32 mouse cellular contexts compared by ENCODE assay signal in genomic region chr7:105058951-105059350, GRCm38 (mm10). TPM values are rescaled to one million over a fixed set of nuclear protein-coding genes. Genes with fewer than 3 reads are reported as not detected.
DNase-seq lines count a peak whose midpoint lies in the region; ATAC-seq and TF ChIP-seq lines count a peak whose summit lies in the region.
"Had no signal": no experiment of that assay in that cellular context is flagged by ENCODE, and none has a peak within 500 bp of the region (broad histone marks: within the 10 kb centered on the region; RNA-seq: fewer than 3 reads in every experiment).

No protein-coding gene starts in this region.

- intact Hi-C loops in gastrocnemius, postnatal 36 days (cut with DNase I), result no loop called here

- no peak overlapping the region for H3K4me2 ChIP-seq in forebrain, embryonic 14.5 days (ENCODE audit: low read length)
- no peak overlapping the region for H3K4me2 ChIP-seq in forebrain, embryonic 12.5 days
- H3K4me2 ChIP-seq: heart, embryonic 12.5 days; hindbrain, embryonic 12.5 days; limb, embryonic 15.5 days; lung, embryonic 15.5 days had no signal

- no peak overlapping the region for H3K9ac ChIP-seq in forebrain, embryonic 14.5 days (ENCODE audit: low read length)
- H3K9ac ChIP-seq in forebrain, embryonic 12.5 days, result no peak overlapping the region
- H3K9ac ChIP-seq: heart, embryonic 12.5 days; hindbrain, embryonic 12.5 days; limb, embryonic 15.5 days; liver, embryonic 14.5 days; lung, embryonic 15.5 days had no signal

- no peaks in the 10 kb centered on the region for H3K4me1 ChIP-seq in forebrain, embryonic 14.5 days (ENCODE audit: control insufficient read depth, insufficient read depth, low read length)
- H3K4me1 ChIP-seq in forebrain, embryonic 12.5 days, result no peaks in the 10 kb centered on the region
- H3K4me1 ChIP-seq: heart, embryonic 12.5 days; hindbrain, embryonic 12.5 days; limb, embryonic 15.5 days; lung, embryonic 15.5 days had no signal

- H3K4me3 ChIP-seq in forebrain, embryonic 14.5 days (ENCODE audit: low read depth, low read length), result no peak overlapping the region
- no peak overlapping the region for H3K4me3 ChIP-seq in forebrain, embryonic 12.5 days (replicated peaks)
- H3K4me3 ChIP-seq in layer of hippocampus, adult 2 months, result no peak overlapping the region
- H3K4me3 ChIP-seq: heart, embryonic 12.5 days; hindbrain, embryonic 12.5 days; limb, embryonic 15.5 days; lung, embryonic 15.5 days had no signal

- H3K27ac ChIP-seq in forebrain, embryonic 14.5 days (ENCODE audit: low read depth, low read length), result no peak overlapping the region
- no peak overlapping the region for H3K27ac ChIP-seq in forebrain, embryonic 12.5 days
- no peak overlapping the region for H3K27ac ChIP-seq in layer of hippocampus, adult 2 months
- H3K27ac ChIP-seq: hindbrain, embryonic 12.5 days; limb, embryonic 15.5 days; liver, embryonic 14.5 days; lung, embryonic 15.5 days had no signal

- peak; percentile 1 for DNase-seq in forebrain, embryonic 14.5 days (ENCODE audit: low spot score)
- DNase-seq in layer of hippocampus, adult 2 months (ENCODE audit: low spot score in 2 of 2), result no peak
- no peak for DNase-seq in layer of hippocampus, adult 9-10 months (ENCODE audit: low spot score)
- DNase-seq in 3T3-L1 (ENCODE audit: low read depth, low spot score), result peak; percentile 39
- peak; percentile 11 for DNase-seq in NIH3T3 (ENCODE audit: low read depth)
- DNase-seq in right cerebral cortex, postnatal 4 days, result no peak
- no peak for DNase-seq in gastrocnemius, postnatal 36 days
- DNase-seq: adrenal gland, postnatal 14 days; cerebellum, adult 9-11 months; gastrocnemius, postnatal 10 days; heart, adult 11 months; heart, postnatal 10 days; kidney, adult 8-10 months; kidney, postnatal 14 days; layer of hippocampus, adult 9-11 months; left cerebral cortex, postnatal 4 days; lung, postnatal 36 days; right cerebral cortex, postnatal 25 days; thymus, postnatal 14 days had no signal

- no peaks in the 10 kb centered on the region for H3K9me3 ChIP-seq in forebrain, embryonic 14.5 days (replicated peaks; ENCODE audit: control insufficient read depth, low read length)
- H3K9me3 ChIP-seq in forebrain, embryonic 12.5 days, result no peaks in the 10 kb centered on the region
- H3K9me3 ChIP-seq: heart, embryonic 12.5 days; hindbrain, embryonic 12.5 days; limb, embryonic 15.5 days; lung, embryonic 15.5 days had no signal

- ATAC-seq in forebrain, embryonic 14.5 days, result no peak
- no peak for ATAC-seq in forebrain, embryonic 12.5 days (ENCODE audit: low FRiP score)

- H3K27me3 ChIP-seq in forebrain, embryonic 14.5 days (replicated peaks; ENCODE audit: control insufficient read depth, insufficient read depth, low read length), result no peaks in the 10 kb centered on the region
- H3K27me3 ChIP-seq in forebrain, embryonic 12.5 days, result no peaks in the 10 kb centered on the region
- H3K27me3 ChIP-seq: heart, embryonic 12.5 days; hindbrain, embryonic 12.5 days; limb, embryonic 15.5 days; lung, embryonic 15.5 days had no signal

- no peaks in the 10 kb centered on the region for H3K36me3 ChIP-seq in forebrain, embryonic 14.5 days (ENCODE audit: control insufficient read depth, insufficient read depth, low read length)
- no peaks in the 10 kb centered on the region for H3K36me3 ChIP-seq in forebrain, embryonic 12.5 days (replicated peaks)
- H3K36me3 ChIP-seq: heart, embryonic 12.5 days; hindbrain, embryonic 12.5 days; limb, embryonic 15.5 days; lung, embryonic 15.5 days had no signal

- peak; percentile 64 for TF ChIP-seq CTCF in layer of hippocampus, adult 2 months (conservative IDR thresholded peaks at IDR 0.05)

RNA-seq across cellular contexts. Expression of gene Olfr678, which starts 5.3 kb away (rescaled TPM):
- not detected in 2 replicates for polyA plus RNA-seq in forebrain, embryonic 14.5 days (2014; fragmentation: Nextera tagmentation; extraction: Ambion mirVana)
- polyA plus RNA-seq in forebrain, embryonic 12.5 days (2016; fragmentation: Nextera tagmentation; extraction: Ambion mirVana), result not detected in 2 replicates
- total RNA-seq in layer of hippocampus, adult 2 months (2021), result not detected
- not detected for total RNA-seq in gastrocnemius, postnatal 36 days (2021)
- total RNA-seq: adrenal gland, postnatal 14 days; common myeloid progenitor, adult 5-6 weeks; gastrocnemius, postnatal 10 days; heart, postnatal 10 days; left cerebral cortex, adult 18-20 months; left cerebral cortex, postnatal 4 days; monocyte, adult 5-6 weeks had no signal
- polyA plus RNA-seq: embryonic facial prominence, embryonic 11.5 days; forebrain, embryonic 11.5 days; heart, embryonic 12.5 days; hindbrain, embryonic 12.5 days; limb, embryonic 15.5 days; liver, embryonic 14.5 days; lung, embryonic 15.5 days; spleen, adult 2 months had no signal

RNA-seq across cellular contexts. Expression of gene Olfr677, which starts 7.8 kb away (rescaled TPM):
- not detected in 2 replicates for polyA plus RNA-seq in forebrain, embryonic 14.5 days (2014; fragmentation: Nextera tagmentation; extraction: Ambion mirVana)
- not detected in 2 replicates for polyA plus RNA-seq in forebrain, embryonic 12.5 days (2016; fragmentation: Nextera tagmentation; extraction: Ambion mirVana)
- total RNA-seq in layer of hippocampus, adult 2 months (2021), result not detected
- not detected for total RNA-seq in gastrocnemius, postnatal 36 days (2021)
- total RNA-seq: adrenal gland, postnatal 14 days; common myeloid progenitor, adult 5-6 weeks; gastrocnemius, postnatal 10 days; heart, postnatal 10 days; left cerebral cortex, adult 18-20 months; left cerebral cortex, postnatal 4 days; monocyte, adult 5-6 weeks; neutrophil, adult 5-6 weeks had no signal
- polyA plus RNA-seq: embryonic facial prominence, embryonic 11.5 days; forebrain, embryonic 11.5 days; heart, embryonic 12.5 days; hindbrain, embryonic 12.5 days; limb, embryonic 15.5 days; liver, embryonic 14.5 days; lung, embryonic 15.5 days; spleen, adult 2 months had no signal

RNA-seq across cellular contexts. Expression of gene Olfr679, which starts 22.1 kb away (rescaled TPM):
- polyA plus RNA-seq in forebrain, embryonic 14.5 days (2014; fragmentation: Nextera tagmentation; extraction: Ambion mirVana), result not detected in 2 replicates
- not detected in 2 replicates for polyA plus RNA-seq in forebrain, embryonic 12.5 days (2016; fragmentation: Nextera tagmentation; extraction: Ambion mirVana)
- total RNA-seq in layer of hippocampus, adult 2 months (2021), result not detected
- not detected for total RNA-seq in gastrocnemius, postnatal 36 days (2021)
- total RNA-seq: adrenal gland, postnatal 14 days; common myeloid progenitor, adult 5-6 weeks; gastrocnemius, postnatal 10 days; heart, postnatal 10 days; left cerebral cortex, adult 18-20 months; left cerebral cortex, postnatal 4 days; monocyte, adult 5-6 weeks; neutrophil, adult 5-6 weeks had no signal
- polyA plus RNA-seq: embryonic facial prominence, embryonic 11.5 days; forebrain, embryonic 11.5 days; heart, embryonic 12.5 days; hindbrain, embryonic 12.5 days; limb, embryonic 15.5 days; liver, embryonic 14.5 days; lung, embryonic 15.5 days; spleen, adult 2 months had no signal

RNA-seq across cellular contexts. Expression of gene Olfr676, which starts 26.5 kb away (rescaled TPM):
- not detected in 2 replicates for polyA plus RNA-seq in forebrain, embryonic 14.5 days (2014; fragmentation: Nextera tagmentation; extraction: Ambion mirVana)
- polyA plus RNA-seq in forebrain, embryonic 12.5 days (2016; fragmentation: Nextera tagmentation; extraction: Ambion mirVana), result not detected in 2 replicates
- not detected for total RNA-seq in layer of hippocampus, adult 2 months (2021)
- not detected for total RNA-seq in gastrocnemius, postnatal 36 days (2021)
- total RNA-seq: adrenal gland, postnatal 14 days; common myeloid progenitor, adult 5-6 weeks; gastrocnemius, postnatal 10 days; heart, postnatal 10 days; left cerebral cortex, adult 18-20 months; left cerebral cortex, postnatal 4 days; monocyte, adult 5-6 weeks; neutrophil, adult 5-6 weeks had no signal
- polyA plus RNA-seq: embryonic facial prominence, embryonic 11.5 days; forebrain, embryonic 11.5 days; heart, embryonic 12.5 days; hindbrain, embryonic 12.5 days; limb, embryonic 15.5 days; liver, embryonic 14.5 days; lung, embryonic 15.5 days; spleen, adult 2 months had no signal

RNA-seq across cellular contexts. Expression of gene Olfr675, which starts 30.7 kb away (rescaled TPM):
- not detected in 2 replicates for polyA plus RNA-seq in forebrain, embryonic 14.5 days (2014; fragmentation: Nextera tagmentation; extraction: Ambion mirVana)
- not detected in 2 replicates for polyA plus RNA-seq in forebrain, embryonic 12.5 days (2016; fragmentation: Nextera tagmentation; extraction: Ambion mirVana)
- not detected for total RNA-seq in layer of hippocampus, adult 2 months (2021)
- total RNA-seq in gastrocnemius, postnatal 36 days (2021), result not detected
- total RNA-seq: adrenal gland, postnatal 14 days; common myeloid progenitor, adult 5-6 weeks; gastrocnemius, postnatal 10 days; heart, postnatal 10 days; left cerebral cortex, adult 18-20 months; left cerebral cortex, postnatal 4 days; monocyte, adult 5-6 weeks; neutrophil, adult 5-6 weeks had no signal
- polyA plus RNA-seq: embryonic facial prominence, embryonic 11.5 days; forebrain, embryonic 11.5 days; heart, embryonic 12.5 days; hindbrain, embryonic 12.5 days; limb, embryonic 15.5 days; liver, embryonic 14.5 days; lung, embryonic 15.5 days; spleen, adult 2 months had no signal

Comparison
In these comparisons a context has a peak if more than half of its experiments do, and no peak if none do; other contexts are left out.
1. DNase-seq: peak in forebrain, embryonic 14.5 days (single experiment), 3T3-L1 (single experiment) and NIH3T3 (single experiment); none in layer of hippocampus, adult 2 months (0 of 2), layer of hippocampus, adult 9-10 months (single experiment), right cerebral cortex, postnatal 4 days (single experiment) and gastrocnemius, postnatal 36 days (0 of 2).